Mouse (Mus musculus) MEL (cell line): ENCODE data around the gene Zkscan17.

Experiments
- CTCF ChIP-seq, 3 experiments: IDR thresholded peaks in 2 of 3; conservative IDR thresholded peaks in 1 of 3; 2 replicates each; pipeline ENCODE4 v1.5.1; 2011 to 2012; ENCODE audit warnings: low read length in 3 of 3, low read depth in 2 of 3, mild to moderate bottlenecking in 2 of 3, improper control_type of control experiment in 1 of 3, inconsistent platforms in 1 of 3, mixed read lengths in 1 of 3, moderate library complexity in 1 of 3; ENCODE audit not compliant: control insufficient read depth in 1 of 3, insufficient read depth in 1 of 3, poor library complexity in 1 of 3, severe bottlenecking in 1 of 3
- MEF2A ChIP-seq: IDR thresholded peaks from 2 replicates; pipeline ENCODE4 v1.6.1; 2014; ENCODE audit warnings: low read depth, mild to moderate bottlenecking, inconsistent platforms, low read length, improper control_type of control experiment; ENCODE audit not compliant: poor library complexity, insufficient replicate concordance, severe bottlenecking; ENCODE audit errors: extremely low read depth
- NELFE ChIP-seq: IDR thresholded peaks from 2 replicates; pipeline ENCODE4 v1.6.1; 2011; ENCODE audit warnings: low read depth, low read length, improper control_type of control experiment
- POLR2A ChIP-seq, 2 experiments: IDR thresholded peaks; 2 replicates each; pipeline ENCODE4 v1.6.1; 2011 to 2012; ENCODE audit warnings: low read length in 2 of 2, mild to moderate bottlenecking in 2 of 2, control low read depth in 1 of 2, improper control_type of control experiment in 1 of 2, low read depth in 1 of 2, moderate library complexity in 1 of 2; ENCODE audit not compliant: control insufficient read depth in 1 of 2, insufficient read depth in 1 of 2, poor library complexity in 1 of 2
- TAL1 ChIP-seq: IDR thresholded peaks from 2 replicates; pipeline ENCODE4 v1.6.1; 2012; ENCODE audit warnings: mild to moderate bottlenecking, inconsistent platforms, low read length, moderate library complexity, mixed read lengths

- TF ChIP-seq POLR2A (IDR thresholded peaks at IDR 0.05; ENCODE audit: control insufficient read depth in 1 of 2, insufficient read depth in 1 of 2, low read depth in 1 of 2, low read length in 2 of 2, poor library complexity in 1 of 2) (no peak), MEF2A (no peak), NELFE (no peak), CTCF (IDR thresholded peaks at IDR 0.05 in 2 of 3, conservative IDR thresholded peaks at IDR 0.05 in 1 of 3; ENCODE audit: control insufficient read depth in 1 of 3, insufficient read depth in 1 of 3, low read depth in 2 of 3, low read length in 3 of 3, poor library complexity in 1 of 3, severe bottlenecking in 1 of 3) (no peak), TAL1 (no peak)
These were observed 49.3 kb downstream of the Zkscan17 start for GRCm38 (mm10) chr11:59477240-59477639.
